Mouse (Mus musculus): ENCODE data around the gene Gm10053. TPM values are rescaled to one million over a fixed set of nuclear protein-coding genes. Genes with fewer than 3 reads are reported as not detected.
A peak's percentile ranks its signal among the peaks of the same experiment; 100 is the strongest.
"Not testable (repeated sequence)": the region's sequence is repeated elsewhere in the genome, so short reads cannot be mapped to it uniquely, and the experiment has no call there.

Gene Gm10053
- 100 to 1,000 TPM; 197 to 206 TPM for total RNA-seq (2021)

DNA sequence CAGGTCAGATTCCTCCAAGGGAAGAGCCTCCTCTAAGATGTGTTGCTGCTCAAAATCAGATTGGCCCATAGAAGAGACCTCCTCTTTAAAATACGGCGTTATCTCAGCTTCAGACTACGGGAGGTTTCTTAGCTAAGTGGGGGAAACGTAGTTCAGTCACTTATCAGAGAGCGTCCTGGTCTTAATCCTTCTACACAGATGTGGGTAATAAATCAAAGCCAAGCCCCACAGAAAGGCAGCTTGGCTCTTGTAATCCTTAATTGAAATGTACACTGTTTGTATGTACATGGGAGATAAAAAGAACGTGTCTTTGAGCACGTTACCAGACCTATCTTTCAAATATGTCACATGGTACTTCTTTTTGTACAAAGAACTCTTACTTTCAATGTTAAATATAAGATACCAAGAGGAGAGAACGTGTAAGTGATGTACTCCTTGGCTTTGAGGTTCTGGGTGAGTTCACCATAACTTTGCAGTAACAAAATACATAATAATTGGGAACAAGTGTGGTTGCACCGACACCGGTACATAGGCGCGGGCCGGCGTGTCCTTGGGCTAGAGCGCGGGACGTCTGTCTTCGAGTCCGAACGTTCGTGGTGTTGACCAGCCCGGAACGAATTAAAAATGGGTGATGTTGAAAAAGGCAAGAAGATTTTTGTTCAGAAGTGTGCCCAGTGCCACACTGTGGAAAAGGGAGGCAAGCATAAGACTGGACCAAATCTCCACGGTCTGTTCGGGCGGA lies at the start of gene Gm10053:
Gene Gm10053 (plus strand): TSS at position 558 of the 742 bp plus-strand sequence.
- intact Hi-C loops (cut with DNase I); DNase-seq (ENCODE audit: low spot score in 2 of 2): not testable (repeated sequence)

DNA sequence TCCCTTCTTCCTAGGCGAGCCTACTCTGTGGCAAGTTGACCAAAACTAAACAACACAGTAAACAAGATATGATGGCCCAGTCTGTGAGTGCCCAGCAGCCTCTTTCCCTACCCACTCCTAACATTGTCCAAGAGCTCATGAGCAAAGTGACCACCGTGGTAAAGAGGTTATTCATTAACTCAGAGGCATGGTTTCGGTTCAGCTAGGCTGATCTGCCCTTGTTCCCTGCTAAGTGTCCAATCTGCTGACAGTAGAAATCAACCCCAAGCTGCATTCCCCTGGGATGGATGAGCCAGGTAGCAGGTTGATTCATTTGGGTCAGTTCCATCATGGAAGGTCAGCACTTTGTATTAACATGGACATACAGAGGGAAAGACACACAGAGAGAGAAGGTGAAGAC lies 33.4 kb upstream of the Gm10053 start:
- intact Hi-C loops (cut with DNase I), result no loop called here
- DNase-seq (ENCODE audit: low spot score in 2 of 2), result no peak

DNA sequence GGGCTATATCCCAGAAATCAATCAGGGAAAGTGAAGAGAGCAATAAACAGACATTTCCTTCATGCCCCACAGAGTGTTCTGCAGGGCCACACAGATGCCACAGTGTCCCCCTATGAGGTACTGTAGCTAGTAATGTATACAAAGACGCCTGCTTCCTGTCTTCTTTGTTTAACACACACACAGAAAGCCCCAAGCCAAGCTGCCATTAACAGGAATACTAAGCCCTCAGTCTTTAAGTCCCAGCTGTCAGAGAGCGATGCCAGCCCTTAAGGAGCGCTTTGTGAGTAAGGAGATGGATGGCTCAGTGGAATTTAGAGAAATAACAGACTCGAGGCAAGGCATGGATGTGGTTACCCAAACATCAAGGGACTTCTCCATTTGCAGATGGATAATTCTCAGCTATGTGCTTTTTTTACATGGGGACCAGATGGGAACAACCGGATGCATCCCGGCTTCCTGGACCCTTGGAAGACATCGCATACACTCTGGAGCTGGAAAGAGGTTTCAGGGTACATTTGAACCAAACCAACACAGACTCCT lies 30.4 kb upstream of the Gm10053 start:
- DNase-seq (ENCODE audit: low spot score in 2 of 2), result no peak
- intact Hi-C loops (cut with DNase I), result no loop called here

DNA sequence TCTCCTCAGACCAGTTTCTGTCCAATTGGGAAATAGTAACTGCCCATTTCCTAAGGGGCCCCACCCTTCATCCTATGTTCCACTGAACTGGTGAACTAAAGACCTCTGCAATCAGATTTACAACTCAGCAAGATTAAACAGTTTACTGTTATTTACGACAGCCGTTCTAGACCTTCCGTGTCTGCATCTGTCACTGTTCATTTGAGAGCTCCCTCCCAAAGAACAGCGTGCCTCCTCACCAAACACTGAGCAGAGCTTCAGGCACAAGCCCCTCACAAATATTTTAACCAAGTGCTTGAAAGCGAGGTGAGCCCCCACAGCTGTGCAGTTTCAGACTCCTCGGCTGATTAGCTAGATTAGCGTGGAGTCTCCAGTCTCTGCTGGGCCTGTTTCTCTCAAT lies 27.1 kb upstream of the Gm10053 start:
- intact Hi-C loops (cut with DNase I), result no loop called here
- no peak for DNase-seq (ENCODE audit: low spot score in 2 of 2)

DNA sequence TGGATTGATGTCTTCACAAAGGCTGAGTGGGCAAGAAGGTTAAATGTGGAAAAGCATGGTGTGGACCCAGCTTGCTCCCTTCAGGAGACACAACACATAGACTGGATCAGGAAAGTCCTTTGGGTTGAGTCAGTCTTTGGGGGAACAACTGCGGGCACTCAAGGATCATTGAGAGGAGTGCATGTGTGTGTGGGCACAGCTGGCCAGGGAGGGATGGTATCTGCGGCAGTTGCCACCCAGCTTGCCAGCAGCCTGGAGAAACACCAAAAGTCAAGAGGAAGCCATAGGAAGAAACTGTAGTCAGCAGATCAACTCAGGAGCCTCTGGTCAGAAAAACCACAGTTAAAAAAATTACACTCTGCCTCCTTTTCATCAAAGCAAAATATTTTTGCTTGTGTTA lies 26.6 kb upstream of the Gm10053 start:
- intact Hi-C loops (cut with DNase I), result no loop called here
- DNase-seq (ENCODE audit: low spot score in 2 of 2), result no peak

DNA sequence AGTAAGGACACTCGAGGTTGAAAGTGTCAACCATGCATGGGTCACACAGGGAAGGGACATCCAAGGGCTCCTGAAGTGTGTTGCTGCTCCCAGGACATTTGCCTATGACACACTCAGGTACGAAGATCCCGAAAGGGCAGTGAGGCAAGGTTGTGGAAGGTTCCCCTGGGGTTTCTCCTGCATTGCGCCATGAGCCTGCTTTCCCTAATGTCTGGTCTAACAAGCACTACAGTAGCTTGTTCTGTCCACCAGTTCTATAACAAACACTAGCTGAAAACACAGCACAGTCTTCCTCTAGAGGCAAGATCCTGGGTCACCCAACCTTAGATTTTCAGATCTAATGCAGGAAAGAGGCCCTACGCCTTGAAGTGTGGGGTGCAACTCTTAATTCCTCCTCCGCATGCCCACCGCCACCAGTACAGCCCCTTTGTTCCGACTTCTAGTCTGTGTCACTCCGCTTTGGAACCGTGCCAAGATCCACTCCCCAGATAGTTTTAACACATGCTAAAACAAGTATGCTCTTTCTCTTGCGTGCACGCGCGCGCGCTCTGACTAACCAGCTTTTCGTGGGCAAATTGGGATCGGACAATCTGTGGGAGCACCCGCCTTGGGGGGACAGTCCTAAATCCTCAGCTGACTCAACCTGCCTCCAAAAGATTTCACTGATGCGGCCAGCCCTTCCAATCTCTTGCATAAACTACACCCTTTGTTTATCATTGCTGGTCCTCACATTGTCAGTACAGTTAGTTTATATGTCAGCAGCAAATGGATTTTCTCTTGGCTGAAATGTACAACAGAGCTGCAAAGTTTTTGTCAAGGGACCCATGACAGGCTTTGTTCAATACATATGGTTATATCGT lies 23.8 kb upstream of the Gm10053 start:
- DNase-seq (ENCODE audit: low spot score in 2 of 2), result no peak
- intact Hi-C loops (cut with DNase I), result no loop called here

DNA sequence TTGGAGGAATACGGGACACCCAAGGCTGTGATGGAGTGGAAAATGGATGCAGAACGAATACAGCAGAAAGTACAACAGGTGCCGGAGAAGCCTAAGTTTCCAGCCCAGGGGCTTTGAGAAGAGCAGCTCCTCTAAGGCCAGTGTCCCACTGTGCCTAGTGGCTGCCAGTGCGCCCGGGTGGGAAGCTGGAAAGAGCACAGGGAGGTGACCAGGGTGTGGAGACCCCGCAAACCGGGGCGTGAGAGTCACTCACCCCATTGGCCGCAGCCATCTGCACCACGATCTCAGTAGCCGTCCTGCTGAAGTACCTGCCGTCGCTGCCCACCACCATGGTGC lies 14.2 kb upstream of the Gm10053 start:
- intact Hi-C loops (cut with DNase I), result no loop called here
- DNase-seq (ENCODE audit: low spot score in 2 of 2), result no peak

DNA sequence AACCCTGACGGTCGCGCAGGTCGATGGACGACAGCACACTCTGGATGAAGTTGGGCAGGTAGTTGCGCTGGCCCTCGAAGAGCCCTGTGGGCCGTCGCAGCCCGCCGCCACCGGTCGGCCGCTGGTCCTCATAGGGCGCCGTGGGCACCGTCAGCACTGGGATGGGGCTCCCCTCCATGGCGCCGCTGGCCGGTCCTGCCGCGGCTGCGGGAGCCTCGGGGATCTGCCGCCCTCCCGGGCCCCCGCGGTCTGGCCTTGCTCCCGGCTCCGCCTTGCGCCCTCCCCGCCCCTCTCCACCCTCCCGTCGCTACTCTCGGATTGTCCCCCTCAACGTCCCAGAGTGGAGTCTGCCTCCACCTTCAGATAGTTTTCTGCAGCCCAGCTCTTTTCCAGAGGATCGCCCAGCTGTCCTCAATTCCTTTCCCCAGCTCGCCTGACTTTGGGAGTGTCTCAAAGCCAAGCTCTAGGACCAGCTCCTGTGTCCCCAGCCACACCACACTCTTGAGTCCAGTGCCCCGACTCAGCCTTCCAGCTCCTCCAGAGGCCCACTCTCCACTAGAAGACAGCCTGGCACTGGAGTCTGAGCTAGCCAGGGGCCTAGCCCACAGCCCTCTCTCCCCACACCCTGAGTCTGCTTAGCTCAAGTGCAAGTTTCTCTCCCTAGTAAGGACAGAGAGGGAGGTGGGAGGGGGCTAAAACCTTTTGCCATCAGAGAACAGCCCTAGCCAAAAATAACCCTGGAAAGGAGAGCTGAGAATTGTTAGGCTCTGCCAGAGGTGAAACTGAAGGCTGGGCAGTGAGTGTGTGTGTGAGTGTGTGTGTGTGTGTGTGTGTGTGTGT lies 13.7 kb upstream of the Gm10053 start, which contains the start of gene Pgm5:
Gene Pgm5 (minus strand): TSS at position 244 of the 840 bp plus-strand sequence.
- no peak for DNase-seq (ENCODE audit: low spot score in 2 of 2)
- intact Hi-C loops (cut with DNase I), result no loop called here

DNA sequence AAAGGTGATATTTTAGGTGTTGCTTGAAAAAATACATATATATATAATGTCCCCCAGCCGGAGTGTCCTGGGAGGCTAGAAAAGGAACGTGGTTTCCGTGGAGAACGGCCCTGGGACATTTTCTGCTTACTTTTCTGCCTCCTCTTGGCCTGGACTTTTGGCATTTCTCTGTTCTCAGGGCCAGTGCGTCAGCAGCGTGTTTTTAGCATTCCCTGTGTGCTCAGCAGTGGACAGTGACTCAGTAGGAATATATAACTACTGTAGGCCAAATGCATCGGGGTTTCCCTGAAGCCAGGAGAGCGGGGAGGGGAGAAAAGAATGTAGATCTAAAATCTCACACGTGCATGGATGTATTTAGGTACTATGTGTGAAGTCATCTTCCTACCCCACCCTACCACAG lies 10.1 kb upstream of the Gm10053 start:
- intact Hi-C loops (cut with DNase I), result no loop called here
- no peak for DNase-seq (ENCODE audit: low spot score in 2 of 2)

DNA sequence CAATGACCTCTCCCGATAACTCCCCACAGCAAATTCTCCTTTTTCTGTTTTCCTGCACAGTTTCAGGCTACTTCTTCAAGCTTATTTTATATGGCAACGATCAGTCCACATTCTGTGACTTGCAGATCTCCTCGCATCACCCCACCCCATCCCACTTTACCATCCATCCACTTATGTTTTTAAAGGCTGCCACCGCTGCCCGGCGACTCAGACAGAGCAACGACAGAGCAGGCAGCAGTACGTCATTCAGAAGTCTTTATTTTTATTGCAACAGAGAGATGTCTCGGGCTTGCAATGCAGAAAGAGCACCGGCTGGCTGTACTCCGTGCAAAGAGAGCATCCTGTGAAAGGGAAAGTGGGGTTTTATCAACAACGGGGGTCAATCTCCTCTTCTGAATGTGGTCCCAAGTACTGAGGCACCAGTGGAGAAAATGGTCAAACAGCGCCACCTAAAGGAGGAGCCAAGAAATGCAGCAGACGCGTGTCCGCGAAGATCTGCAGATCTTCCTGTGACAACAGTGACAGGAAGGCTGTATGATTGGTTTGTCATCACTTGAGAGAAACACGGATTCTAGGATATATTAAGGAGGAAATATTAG lies 4.3 kb upstream of the Gm10053 start:
- intact Hi-C loops (cut with DNase I), result loop anchor here (1.0 to 5.0 kb wide), 4 partner anchors 166 to 589 kb away; partner anchors contain the start of gene Fxn
- DNase-seq (ENCODE audit: low spot score in 2 of 2), result peak; percentile 68 to 70

DNA sequence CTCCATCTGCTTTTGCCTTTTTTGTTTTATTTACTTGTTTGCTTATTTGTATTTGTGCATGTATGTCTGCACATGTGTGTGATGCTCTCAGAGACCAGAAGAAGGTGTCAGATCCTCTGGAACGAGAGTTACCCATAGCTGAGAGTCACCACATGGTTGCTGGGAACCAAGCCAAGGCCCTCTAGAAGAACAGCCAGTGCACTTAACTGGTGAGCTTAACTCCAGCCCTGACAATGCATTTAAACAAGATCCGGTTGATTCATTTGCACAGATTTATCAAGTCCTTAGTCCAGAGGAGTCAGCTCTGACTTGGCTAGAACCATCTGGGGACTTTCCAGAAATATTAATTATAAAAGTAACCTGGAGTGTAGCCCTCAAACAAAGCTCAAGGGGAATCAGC lies 1.6 kb upstream of the Gm10053 start:
- DNase-seq (ENCODE audit: low spot score in 2 of 2), result no peak

DNA sequence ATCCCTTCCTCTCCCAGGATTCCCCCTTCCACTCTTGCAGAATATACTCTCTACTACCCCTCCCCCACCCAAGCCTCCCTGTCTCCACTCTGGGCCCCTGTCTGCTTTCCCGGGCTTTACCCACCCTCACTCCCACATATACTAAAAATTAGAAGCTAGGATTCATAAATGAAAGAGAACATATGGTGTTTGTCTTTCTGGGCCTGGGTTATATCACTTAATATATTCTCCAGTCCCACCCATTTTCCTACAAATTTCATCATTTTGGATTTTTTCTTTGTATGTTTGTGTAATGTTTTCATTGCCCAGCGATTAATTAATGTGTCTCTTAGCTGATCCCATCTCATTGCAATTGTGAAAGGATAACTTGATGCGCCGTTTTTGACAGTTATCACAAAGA lies 5.8 kb downstream of the Gm10053 start:
- DNase-seq (ENCODE audit: low spot score in 2 of 2), result no peak
- intact Hi-C loops (cut with DNase I), result no loop called here

More for the DNA sequence above, 1.6 kb upstream of the Gm10053 start:
- intact Hi-C loops (cut with DNase I), result loop anchor here (5.0 kb wide), 3 partner anchors 242 to 592 kb away; partner anchors contain the start of gene Fxn

DNA sequence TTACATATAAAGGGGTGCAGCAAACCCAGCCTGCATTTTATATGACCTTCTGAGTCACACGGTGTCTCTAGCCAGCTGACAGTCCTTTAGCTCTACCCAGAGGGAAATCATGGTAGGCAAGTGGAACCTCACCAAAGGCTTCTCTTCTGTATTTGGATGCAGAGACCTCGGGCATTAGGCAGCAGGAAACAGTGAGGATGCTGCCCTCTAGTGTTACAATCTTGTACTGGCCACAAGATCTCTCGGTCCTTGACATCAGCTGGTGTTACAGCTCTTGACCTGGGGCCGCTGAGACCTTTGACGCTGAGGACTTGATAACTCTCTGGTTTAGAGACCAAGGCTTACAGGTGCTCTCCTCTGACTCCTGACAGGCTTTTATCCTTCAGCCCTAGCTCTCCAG lies 10.0 kb downstream of the Gm10053 start:
- no peak for DNase-seq (ENCODE audit: low spot score in 2 of 2)
- intact Hi-C loops (cut with DNase I), result loop anchor here (5.0 kb wide), 1 partner anchor 188 kb away; no protein-coding TSS in a partner anchor

DNA sequence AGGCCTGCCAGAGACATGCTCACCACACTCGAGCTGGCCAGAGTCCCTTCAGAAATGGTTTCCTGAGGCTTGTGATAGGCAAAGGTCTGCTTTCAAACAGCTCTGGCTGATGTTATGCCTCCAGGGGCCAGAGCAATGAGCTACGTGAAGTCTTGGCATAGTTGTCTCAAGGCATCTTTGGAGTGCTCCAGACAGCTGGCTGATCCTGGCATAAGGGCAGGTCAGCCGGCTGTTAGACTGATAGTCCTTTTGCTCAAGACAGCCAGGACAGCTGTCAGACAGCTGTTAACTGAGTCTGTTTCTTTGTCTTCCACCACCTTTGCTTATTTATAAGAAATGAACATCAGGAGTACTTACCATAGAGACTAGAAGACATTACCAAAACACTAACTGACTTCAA lies 11.4 kb downstream of the Gm10053 start:
- intact Hi-C loops (cut with DNase I), result loop anchor here (5.0 kb wide), 1 partner anchor 190 kb away; no protein-coding TSS in a partner anchor
- DNase-seq (ENCODE audit: low spot score in 2 of 2), result no peak

DNA sequence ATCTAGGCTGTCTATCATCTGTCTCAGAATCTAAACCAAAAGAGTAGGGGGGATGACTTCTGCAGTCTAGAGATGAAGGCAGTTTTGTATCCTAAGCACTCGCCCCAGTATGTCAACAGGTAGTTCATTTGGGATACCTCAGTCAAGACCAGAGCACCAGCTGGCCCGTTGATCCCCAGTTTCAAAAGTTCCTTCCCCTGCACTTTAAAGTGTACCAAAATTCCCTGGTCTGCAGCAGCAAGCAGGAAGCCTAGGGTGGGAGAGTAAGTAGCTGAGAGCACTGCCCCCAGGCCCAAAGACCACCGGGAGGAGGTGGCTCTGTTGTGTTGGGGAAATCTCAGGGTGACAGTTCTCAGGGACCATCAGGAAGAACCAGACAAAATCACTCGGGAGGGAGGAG lies 21.1 kb downstream of the Gm10053 start:
- intact Hi-C loops (cut with DNase I), result loop anchor here (5.0 kb wide), 1 partner anchor 711 kb away; no protein-coding TSS in a partner anchor

DNA sequence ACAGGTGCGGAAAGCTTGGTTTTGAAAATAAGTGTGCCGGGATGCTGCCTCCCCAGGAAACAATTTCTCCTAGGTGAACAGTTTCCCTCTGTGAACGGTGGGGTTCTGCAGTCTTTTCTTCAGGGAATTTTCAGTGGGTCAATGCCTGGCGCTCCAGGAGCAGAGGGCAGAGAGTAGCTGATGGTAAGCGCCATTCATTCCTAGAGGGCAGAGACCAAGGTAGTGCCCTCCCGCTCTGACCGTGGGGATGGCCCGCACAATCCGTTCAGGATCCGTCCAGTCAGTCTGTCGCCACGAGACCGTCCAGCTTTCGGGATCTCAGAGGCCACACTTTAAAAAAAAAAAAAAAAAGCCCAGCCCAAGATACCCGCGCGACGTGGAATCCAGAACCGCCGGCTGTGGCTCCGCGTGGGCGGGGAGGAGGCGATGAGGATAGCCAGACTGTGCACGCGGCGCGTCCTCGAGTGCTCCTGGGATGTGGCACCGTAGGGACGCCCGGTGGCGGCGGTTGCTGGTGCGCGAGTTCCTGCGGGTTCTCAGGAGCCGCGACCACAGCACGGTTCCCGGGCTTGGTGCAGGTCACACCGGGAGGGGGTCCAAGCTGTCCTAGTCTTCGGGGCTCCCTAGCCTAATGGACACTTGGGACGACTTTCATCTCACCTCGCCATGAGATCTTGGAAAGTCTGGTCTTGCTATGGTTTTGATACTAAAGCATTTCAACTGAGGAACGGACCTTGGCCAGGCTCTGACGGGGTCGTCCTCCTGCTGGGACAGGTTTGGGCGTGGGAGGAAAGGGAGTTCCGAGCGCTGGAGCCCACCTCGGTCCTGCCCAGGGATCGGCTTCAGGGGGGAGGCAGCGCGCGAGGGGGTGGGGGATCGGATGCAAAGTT lies 21.8 kb downstream of the Gm10053 start:
- no peak for DNase-seq (ENCODE audit: low spot score in 2 of 2)
- intact Hi-C loops (cut with DNase I), result loop anchor here (5.0 kb wide), 1 partner anchor 710 kb away; no protein-coding TSS in a partner anchor

More for the DNA sequence above, 21.1 kb downstream of the Gm10053 start:
- DNase-seq (ENCODE audit: low spot score in 2 of 2), result no peak

DNA sequence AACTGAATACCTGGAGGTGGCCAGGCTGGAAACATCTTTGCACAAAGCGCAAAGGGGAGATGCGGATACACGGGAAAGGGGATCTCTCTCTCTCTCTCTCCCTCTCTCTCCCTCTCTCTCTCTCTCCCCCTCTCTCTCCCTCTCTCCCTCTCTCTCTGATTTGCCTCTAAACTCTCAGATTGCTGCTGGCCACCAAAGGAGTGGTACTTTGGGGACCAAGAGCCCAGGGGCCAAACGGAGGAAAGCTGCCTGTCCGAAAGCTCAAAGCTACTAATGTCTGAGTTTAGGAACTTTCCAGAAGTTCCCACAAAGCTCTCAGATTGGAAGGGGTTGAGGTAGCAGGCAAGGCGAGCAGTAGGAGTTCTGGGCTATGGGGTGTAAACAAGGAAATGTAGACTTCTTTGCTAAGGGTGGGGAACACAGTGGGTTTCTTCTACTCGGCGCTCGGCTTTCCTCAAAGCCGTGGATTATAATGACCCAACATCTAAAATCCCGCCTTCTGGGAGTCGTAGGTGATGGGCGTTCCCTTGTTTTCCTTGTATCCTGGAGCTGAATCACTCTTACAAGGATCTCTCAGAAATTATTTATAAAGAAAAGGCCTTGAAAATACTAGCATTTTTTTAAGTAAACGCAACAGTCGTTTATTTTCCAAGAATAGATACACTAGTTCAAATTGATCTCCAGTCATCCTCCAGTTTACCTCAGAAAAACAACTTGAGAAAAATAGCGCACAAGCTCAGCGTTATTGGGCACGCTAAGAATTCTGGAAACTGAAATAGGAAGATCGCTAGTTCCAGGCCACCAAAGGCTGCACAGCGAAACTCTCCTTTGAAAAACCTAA lies 22.6 kb downstream of the Gm10053 start:
- intact Hi-C loops (cut with DNase I), result loop anchor here (5.0 kb wide), 1 partner anchor 709 kb away; no protein-coding TSS in a partner anchor
- DNase-seq (ENCODE audit: low spot score in 2 of 2), result no peak
